Mouse (Mus musculus): ENCODE measurements around the gene Ppm1a. TPM values are rescaled to one million over a fixed set of nuclear protein-coding genes. Genes with fewer than 3 reads are reported as not detected.

Gene Ppm1a
- total RNA-seq, 2 experiments from 2014 or later, result 38.6 to 87.3 TPM

Other genes starting within 250 kb of the Ppm1a start
- 0.63 and 0.77 TPM in 2 replicates for gene Pcnx4, start 221.1 kb upstream of the Ppm1a start, total RNA-seq (2015; ENCODE audit: low replicate concordance)
- 0.14 TPM in 1 of 2 replicates, not detected in the other for gene Pcnx4, start 221.1 kb upstream of the Ppm1a start, total RNA-seq (2017; ENCODE audit: low replicate concordance)
- not detected in 2 replicates for gene Gm4756, start 107.8 kb upstream of the Ppm1a start, total RNA-seq (2015; ENCODE audit: low replicate concordance)
- gene Gm4756, start 107.8 kb upstream of the Ppm1a start, total RNA-seq (2017; ENCODE audit: low replicate concordance), result not detected in 2 replicates
- 35.1 and 46.1 TPM in 2 replicates for gene Dhrs7, start 92.5 kb upstream of the Ppm1a start, total RNA-seq (2015; ENCODE audit: low replicate concordance)
- gene Dhrs7, start 92.5 kb upstream of the Ppm1a start, total RNA-seq (2017; ENCODE audit: low replicate concordance), result 34.8 and 45.1 TPM in 2 replicates
- not detected in 2 replicates for gene Six6, start 182.4 kb downstream of the Ppm1a start, total RNA-seq (2015; ENCODE audit: low replicate concordance)
- gene Six6, start 182.4 kb downstream of the Ppm1a start, total RNA-seq (2017; ENCODE audit: low replicate concordance), result not detected in 2 replicates
- gene 4930447C04Rik, start 183.3 kb downstream of the Ppm1a start, total RNA-seq (2015; ENCODE audit: low replicate concordance), result not detected in 2 replicates
- gene 4930447C04Rik, start 183.3 kb downstream of the Ppm1a start, total RNA-seq (2017; ENCODE audit: low replicate concordance), result not detected in 2 replicates

Data from erythroblast, adult 5-6 weeks (primary cell).